Mouse (Mus musculus): ENCODE measurements around the gene Nt5dc3. TPM values are rescaled to one million over a fixed set of nuclear protein-coding genes. Genes with fewer than 3 reads are reported as not detected.

Gene Nt5dc3
- polyA plus RNA-seq, 1 experiment from 2014 or later = 3.5 TPM

- H3K27ac ChIP-seq = no peak within 1 kb of the TSS
- H3K4me1 ChIP-seq = 0 out of 2 replicates have a peak, but pooled peaks cover 2% of the 10 kb centered on the region
- H3K27me3 ChIP-seq = no peaks in the 10 kb centered on the region
- ATAC-seq = no peak
- no peak within 1 kb of the TSS for H3K9ac ChIP-seq
- no peak within 1 kb of the TSS for H3K4me3 ChIP-seq
- no peaks in the 10 kb centered on the region for H3K36me3 ChIP-seq (ENCODE audit: poor library complexity, severe bottlenecking)
- H3K4me2 ChIP-seq = no peak within 1 kb of the TSS
- 0 out of 2 replicates have a peak, but pooled peaks cover 5% of the 10 kb centered on the region for H3K9me3 ChIP-seq (replicated peaks)
- 95% methylated on average over 5 of the region's 5 CpGs for WGBS
Observed at GRCm38 (mm10) chr10:86763672-86764071, 15.1 kb upstream of the Nt5dc3 start, which contains the start of gene Gm49358. Gene Gm49358, plus strand, starts transcription at chr10:86763972.

DNA sequence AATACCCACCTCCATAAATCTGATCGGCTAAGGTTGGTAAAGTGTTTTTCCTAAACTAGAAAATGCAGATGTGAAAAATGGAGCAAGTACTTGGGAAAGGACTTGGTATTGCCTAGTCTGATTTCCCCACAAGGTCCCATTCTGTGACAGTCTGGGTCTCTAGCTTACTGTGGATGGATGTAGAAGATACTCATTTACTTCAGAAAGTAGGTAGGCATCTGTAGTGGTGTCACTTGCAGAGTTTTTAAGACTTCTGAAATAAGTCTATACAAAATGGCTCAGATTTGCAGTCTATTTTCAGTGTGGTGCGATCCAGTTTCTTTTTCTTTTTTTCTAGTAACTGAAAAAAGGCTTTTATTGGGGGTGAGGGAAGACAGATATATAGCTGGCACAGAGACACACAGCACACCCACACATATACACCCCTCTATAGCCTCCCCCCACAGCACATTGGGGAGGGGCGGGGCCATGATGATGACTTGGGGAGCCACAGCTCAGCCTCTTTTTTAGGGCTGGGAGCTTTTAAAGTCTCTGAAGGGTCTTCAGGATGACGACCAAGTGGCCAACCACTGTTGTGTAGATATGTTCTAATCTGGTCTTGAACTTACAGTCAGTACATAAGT, 13.3 kb upstream of the Nt5dc3 start:
- no peaks in the 10 kb centered on the region for H3K36me3 ChIP-seq (ENCODE audit: poor library complexity, severe bottlenecking)
- H3K4me1 ChIP-seq = peaks cover 19% of the 10 kb centered on the region
- no peak overlapping the region for H3K4me2 ChIP-seq
- 0 out of 2 replicates have a peak, but pooled peaks cover 5% of the 10 kb centered on the region for H3K9me3 ChIP-seq (replicated peaks)
- ATAC-seq = no peak
- no peaks in the 10 kb centered on the region for H3K27me3 ChIP-seq
- no peak overlapping the region for H3K9ac ChIP-seq
- H3K4me3 ChIP-seq = no peak overlapping the region
- 86% methylated on average over 4 of the region's 4 CpGs for WGBS
- no peak overlapping the region for H3K27ac ChIP-seq

- 0 out of 2 replicates have a peak overlapping the region, but pooled peaks have one; percentile 24 for H3K4me2 ChIP-seq
- peak; percentile 46 for ATAC-seq
- no peak overlapping the region for H3K4me3 ChIP-seq
- H3K27ac ChIP-seq = peak overlapping the region; percentile 55
- H3K27me3 ChIP-seq = no peaks in the 10 kb centered on the region
- H3K9me3 ChIP-seq (replicated peaks) = no peaks in the 10 kb centered on the region
- H3K9ac ChIP-seq = no peak overlapping the region
- WGBS = 58% methylated on average over 5 of the region's 5 CpGs
- peaks cover 23% of the 10 kb centered on the region for H3K4me1 ChIP-seq
- H3K36me3 ChIP-seq (ENCODE audit: poor library complexity, severe bottlenecking) = no peaks in the 10 kb centered on the region
Observed at GRCm38 (mm10) chr10:86769216-86769615, 9.6 kb upstream of the Nt5dc3 start.

GRCm38 (mm10) chr10:86769797-86770196, 9.0 kb upstream of the Nt5dc3 start:
- Histone ChIP-seq H3K4me2 (peak overlapping the region; percentile 24; the same call in 1 of the 2 replicates), H3K27ac (peak overlapping the region; percentile 55), H3K9me3 (replicated peaks) (no peaks in the 10 kb centered on the region)

DNA sequence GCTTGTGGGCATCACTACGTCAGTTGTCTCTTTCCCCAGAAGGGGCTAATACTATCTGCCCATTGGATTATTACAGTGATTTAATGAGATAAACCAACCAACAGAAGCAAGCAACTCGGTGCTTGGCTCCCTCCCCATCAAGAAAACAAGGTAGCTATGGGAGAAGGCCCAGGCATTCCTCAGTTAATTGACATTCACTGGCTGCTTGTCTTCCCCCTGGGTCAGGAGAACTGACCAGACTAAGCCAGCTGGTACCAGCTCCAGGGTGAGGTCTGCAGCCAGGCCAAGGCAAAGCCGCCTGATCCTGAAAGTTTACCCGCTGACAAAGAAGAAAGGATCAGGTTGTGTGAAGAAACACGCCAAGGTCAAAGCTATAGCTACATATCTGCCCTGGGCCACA, 7.1 kb upstream of the Nt5dc3 start:
- H3K36me3 ChIP-seq (ENCODE audit: poor library complexity, severe bottlenecking) = no peaks in the 10 kb centered on the region
- H3K9me3 ChIP-seq (replicated peaks) = no peaks in the 10 kb centered on the region
- no peak overlapping the region for H3K27ac ChIP-seq
- peaks cover 23% of the 10 kb centered on the region for H3K4me1 ChIP-seq
- 82% methylated on average over 5 of the region's 5 CpGs for WGBS
- H3K4me3 ChIP-seq = no peak overlapping the region
- no peak overlapping the region for H3K9ac ChIP-seq
- no peaks in the 10 kb centered on the region for H3K27me3 ChIP-seq
- ATAC-seq = no peak
- H3K4me2 ChIP-seq = no peak overlapping the region

More at GRCm38 (mm10) chr10:86769797-86770196, 9.0 kb upstream of the Nt5dc3 start:
- peak; percentile 80 for ATAC-seq
- Histone ChIP-seq H3K9ac (no peak overlapping the region), H3K4me1 (peaks cover 23% of the 10 kb centered on the region), H3K36me3 (ENCODE audit: poor library complexity, severe bottlenecking) (no peaks in the 10 kb centered on the region), H3K4me3 (no peak overlapping the region), H3K27me3 (no peaks in the 10 kb centered on the region)
- WGBS = 9% methylated on average over 4 of the region's 4 CpGs

- H3K4me1 ChIP-seq = peaks cover 23% of the 10 kb centered on the region
- WGBS = 77% methylated on average over 6 of the region's 6 CpGs
- no peak overlapping the region for H3K4me2 ChIP-seq
- H3K9me3 ChIP-seq (replicated peaks) = no peaks in the 10 kb centered on the region
- no peak overlapping the region for H3K9ac ChIP-seq
- H3K4me3 ChIP-seq = no peak overlapping the region
- H3K27me3 ChIP-seq = no peaks in the 10 kb centered on the region
- H3K36me3 ChIP-seq (ENCODE audit: poor library complexity, severe bottlenecking) = no peaks in the 10 kb centered on the region
- no peak overlapping the region for H3K27ac ChIP-seq
- ATAC-seq = no peak
Observed at GRCm38 (mm10) chr10:86772231-86772631, 6.6 kb upstream of the Nt5dc3 start.

- Histone ChIP-seq H3K9me3 (replicated peaks) (no peaks in the 10 kb centered on the region), H3K4me1 (peaks cover 31% of the 10 kb centered on the region), H3K4me2 (no peak overlapping the region), H3K9ac (no peak overlapping the region), H3K27ac (no peak overlapping the region), H3K27me3 (no peaks in the 10 kb centered on the region; the same call in 1 of the 2 replicates), H3K4me3 (no peak overlapping the region), H3K36me3 (ENCODE audit: poor library complexity, severe bottlenecking) (no peaks in the 10 kb centered on the region)
- ATAC-seq = no peak
- 86% methylated on average over 4 of the region's 4 CpGs for WGBS
Observed at GRCm38 (mm10) chr10:86773360-86773759, 5.4 kb upstream of the Nt5dc3 start.

DNA sequence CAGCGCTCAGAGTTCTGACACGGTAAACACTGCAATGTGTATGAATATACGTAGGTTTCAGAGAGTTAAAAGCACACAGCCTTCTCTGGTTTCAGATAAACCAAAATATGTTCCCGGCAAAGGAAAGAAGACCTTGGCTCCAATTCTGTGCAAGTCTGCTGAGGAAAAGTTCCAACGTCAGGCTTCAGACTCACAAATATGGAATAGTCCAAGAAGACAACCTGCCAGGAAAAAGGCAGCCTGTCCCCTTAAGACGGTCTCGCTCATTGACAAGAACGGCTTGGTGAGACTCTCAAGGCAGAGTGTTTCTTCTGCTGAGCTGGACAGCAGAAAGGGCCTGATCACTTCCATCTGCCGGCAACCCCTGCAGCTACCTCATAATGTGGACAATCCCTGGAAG, 2.5 kb upstream of the Nt5dc3 start:
- Histone ChIP-seq H3K9me3 (replicated peaks) (no peaks in the 10 kb centered on the region), H3K27me3 (no peaks in the 10 kb centered on the region; the same call in 1 of the 2 replicates), H3K4me2 (no peak overlapping the region), H3K9ac (no peak overlapping the region), H3K4me3 (no peak overlapping the region), H3K36me3 (ENCODE audit: poor library complexity, severe bottlenecking) (no peaks in the 10 kb centered on the region), H3K27ac (no peak overlapping the region), H3K4me1 (peaks cover 31% of the 10 kb centered on the region)
- 89% methylated on average over 9 of the region's 9 CpGs for WGBS
- ATAC-seq = no peak

- Histone ChIP-seq H3K27me3 (no peaks in the 10 kb centered on the region; the same call in 1 of the 2 replicates), H3K4me1 (peaks cover 39% of the 10 kb centered on the region), H3K9ac (peak overlapping the region; percentile 81), H3K9me3 (replicated peaks) (no peaks in the 10 kb centered on the region), H3K36me3 (ENCODE audit: poor library complexity, severe bottlenecking) (no peaks in the 10 kb centered on the region), H3K4me3 (peak overlapping the region; percentile 63), H3K27ac (no peak overlapping the region), H3K4me2 (peak overlapping the region; percentile 97)
- WGBS = 42% methylated on average over 19 of the region's 19 CpGs
- ATAC-seq = no peak
Observed at GRCm38 (mm10) chr10:86777614-86778319, 1.0 kb upstream of the Nt5dc3 start.

DNA sequence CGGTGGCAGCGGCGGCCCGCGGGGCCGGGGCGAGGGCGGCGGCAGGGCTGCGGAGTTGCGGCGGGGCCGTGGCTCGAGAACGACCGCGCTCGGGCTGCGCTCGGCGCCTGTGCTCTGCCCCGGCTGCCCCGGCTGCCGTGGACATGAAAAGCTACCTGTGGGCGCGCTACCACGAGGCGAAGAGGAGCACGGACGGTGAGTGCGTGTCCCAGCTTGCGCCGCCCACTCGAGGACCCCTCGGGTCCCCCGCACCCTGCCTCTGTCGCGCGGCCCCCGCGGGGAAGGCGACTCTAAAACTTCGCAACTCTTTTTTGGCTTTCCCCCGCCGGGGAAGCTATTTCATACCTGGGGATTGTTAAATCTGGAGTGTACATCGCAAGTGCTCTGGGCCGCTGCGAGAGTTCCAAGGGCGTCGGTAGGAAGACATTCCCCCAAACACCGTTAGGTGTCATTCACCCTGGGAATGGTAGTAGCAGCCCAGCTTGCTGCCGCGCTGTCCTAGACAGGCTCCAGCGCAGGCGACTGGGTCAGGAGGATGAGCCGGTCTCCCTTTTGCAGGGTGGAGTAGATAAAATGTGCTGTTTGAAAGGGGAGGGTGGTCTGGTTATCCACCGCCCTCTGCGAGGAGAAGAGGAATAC, 431 bp downstream of the Nt5dc3 start:
- H3K36me3 ChIP-seq (ENCODE audit: poor library complexity, severe bottlenecking) = no peaks in the 10 kb centered on the region
- peaks cover 44% of the 10 kb centered on the region for H3K4me1 ChIP-seq
- ATAC-seq = peak; percentile 60
- H3K4me3 ChIP-seq = peak overlapping the region; percentile 63
- no peaks in the 10 kb centered on the region; the same call in 1 of the 2 replicates for H3K27me3 ChIP-seq
- H3K27ac ChIP-seq = no peak overlapping the region
- H3K4me2 ChIP-seq = peak overlapping the region; percentile 97
- H3K9me3 ChIP-seq (replicated peaks) = no peaks in the 10 kb centered on the region
- peak overlapping the region; percentile 81 for H3K9ac ChIP-seq
- under 1% methylated on average over 49 of the region's 58 CpGs for whole genome bisulfite sequencing

GRCm38 (mm10) chr10:86779816-86780500, 1.2 kb downstream of the Nt5dc3 start:
- Histone ChIP-seq H3K4me1 (peaks cover 44% of the 10 kb centered on the region), H3K27me3 (no peaks in the 10 kb centered on the region; the same call in 1 of the 2 replicates), H3K9me3 (replicated peaks) (no peaks in the 10 kb centered on the region), H3K27ac (no peak overlapping the region), H3K9ac (peak overlapping the region; percentile 81), H3K36me3 (ENCODE audit: poor library complexity, severe bottlenecking) (no peaks in the 10 kb centered on the region), H3K4me2 (peak overlapping the region; percentile 97), H3K4me3 (peak overlapping the region; percentile 63)
- 21% methylated on average over 12 of the region's 12 CpGs for WGBS
- no peak for ATAC-seq

All from forebrain, embryonic 13.5 days (tissue).